Comparison of ENCODE assay signal across 27 mouse cellular contexts in genomic region chr5:90562880-90563279, GRCm38 (mm10). TPM values are rescaled to one million over a fixed set of nuclear protein-coding genes. Genes with fewer than 3 reads are reported as not detected.
A peak's percentile ranks its signal among the peaks of the same experiment; 100 is the strongest.
DNase-seq lines count a peak whose midpoint lies in the region; ATAC-seq and TF ChIP-seq lines count a peak whose summit lies in the region.
"Had no signal": no experiment of that assay in that cellular context is flagged by ENCODE, and none has a peak within 500 bp of the region (broad histone marks: within the 10 kb centered on the region; RNA-seq: fewer than 3 reads in every experiment).

No protein-coding gene starts in this region.

- no peaks in the 10 kb centered on the region for H3K36me3 ChIP-seq in intestine, postnatal 0 days (ENCODE audit: control insufficient read depth, insufficient read depth)
- H3K36me3 ChIP-seq in intestine, embryonic 16.5 days (ENCODE audit: control insufficient read depth, insufficient read depth, low read length) = no peaks in the 10 kb centered on the region
- no peaks in the 10 kb centered on the region for H3K36me3 ChIP-seq in liver, embryonic 11.5 days (ENCODE audit: control insufficient read depth, insufficient read depth, low read length)
- no peaks in the 10 kb centered on the region for H3K36me3 ChIP-seq in liver, postnatal 0 days (replicated peaks; ENCODE audit: insufficient read depth, low read length)
- H3K36me3 ChIP-seq: embryonic facial prominence, embryonic 10.5 days; embryonic facial prominence, embryonic 12.5 days; forebrain, embryonic 15.5 days had no signal

- intact Hi-C loops in left cerebral cortex, postnatal 25 days (cut with DNase I) = no loop called here

- peaks cover 6% of the 10 kb centered on the region; the same call in 1 of the 2 replicates for H3K4me1 ChIP-seq in intestine, postnatal 0 days (replicated peaks; ENCODE audit: control insufficient read depth, insufficient read depth, low read length)
- no peaks in the 10 kb centered on the region; the same call in 1 of the 2 replicates for H3K4me1 ChIP-seq in intestine, embryonic 16.5 days (ENCODE audit: control insufficient read depth, insufficient read depth, low read length)
- no peaks in the 10 kb centered on the region for H3K4me1 ChIP-seq in liver, embryonic 11.5 days (replicated peaks; ENCODE audit: control insufficient read depth, insufficient read depth, low read length)
- peaks cover 7% of the 10 kb centered on the region for H3K4me1 ChIP-seq in liver, postnatal 0 days (ENCODE audit: insufficient read depth)
- H3K4me1 ChIP-seq: embryonic facial prominence, embryonic 10.5 days; embryonic facial prominence, embryonic 12.5 days; forebrain, embryonic 13.5 days; forebrain, embryonic 15.5 days had no signal

- H3K4me3 ChIP-seq in intestine, postnatal 0 days (ENCODE audit: low read depth, low read length) = no peak overlapping the region
- H3K4me3 ChIP-seq in intestine, embryonic 16.5 days (ENCODE audit: low read length) = no peak overlapping the region
- H3K4me3 ChIP-seq in liver, embryonic 11.5 days (ENCODE audit: low read depth, low read length) = no peak overlapping the region
- H3K4me3 ChIP-seq in liver, postnatal 0 days (ENCODE audit: low read depth, low read length) = no peak overlapping the region
- H3K4me3 ChIP-seq: embryonic facial prominence, embryonic 10.5 days; embryonic facial prominence, embryonic 12.5 days; forebrain, embryonic 13.5 days; forebrain, embryonic 15.5 days had no signal

- no peak overlapping the region for H3K4me2 ChIP-seq in intestine, postnatal 0 days (replicated peaks; ENCODE audit: low read depth)
- no peak overlapping the region for H3K4me2 ChIP-seq in intestine, embryonic 16.5 days (ENCODE audit: low read depth, low read length)
- no peak overlapping the region for H3K4me2 ChIP-seq in liver, embryonic 11.5 days
- no peak overlapping the region for H3K4me2 ChIP-seq in liver, postnatal 0 days (ENCODE audit: low read depth, low read length)
- H3K4me2 ChIP-seq: embryonic facial prominence, embryonic 12.5 days; forebrain, embryonic 13.5 days; forebrain, embryonic 15.5 days had no signal

- WGBS in intestine, postnatal 0 days = 44% methylated on average over 4 of the region's 4 CpGs
- WGBS in intestine, embryonic 16.5 days = 72% methylated on average over 4 of the region's 4 CpGs
- 74% methylated on average over 4 of the region's 4 CpGs for WGBS in liver, embryonic 11.5 days
- 80% methylated on average over 4 of the region's 4 CpGs for WGBS in liver, postnatal 0 days (ENCODE audit: insufficient replicate concordance)

- H3K27me3 ChIP-seq in intestine, postnatal 0 days (replicated peaks; ENCODE audit: control insufficient read depth, insufficient read depth, low read length) = no peaks in the 10 kb centered on the region
- no peaks in the 10 kb centered on the region for H3K27me3 ChIP-seq in intestine, embryonic 16.5 days (replicated peaks; ENCODE audit: control insufficient read depth, insufficient read depth, low read length)
- no peaks in the 10 kb centered on the region for H3K27me3 ChIP-seq in liver, embryonic 11.5 days (replicated peaks; ENCODE audit: control insufficient read depth, insufficient read depth, low read length)
- no peaks in the 10 kb centered on the region for H3K27me3 ChIP-seq in liver, postnatal 0 days (ENCODE audit: insufficient read depth, low read length)
- H3K27me3 ChIP-seq: embryonic facial prominence, embryonic 12.5 days; forebrain, embryonic 13.5 days; forebrain, embryonic 15.5 days; Patski had no signal

- H3K27ac ChIP-seq in intestine, postnatal 0 days (ENCODE audit: low read depth, low read length) = peak overlapping the region; percentile 4; the same call in 1 of the 2 replicates
- no peak overlapping the region for H3K27ac ChIP-seq in intestine, embryonic 16.5 days (ENCODE audit: low read length)
- no peak overlapping the region for H3K27ac ChIP-seq in liver, embryonic 11.5 days (ENCODE audit: low read depth, low read length)
- H3K27ac ChIP-seq in liver, postnatal 0 days (ENCODE audit: low read depth) = no peak overlapping the region
- H3K27ac ChIP-seq: embryonic facial prominence, embryonic 10.5 days; embryonic facial prominence, embryonic 12.5 days; forebrain, embryonic 13.5 days; forebrain, embryonic 15.5 days had no signal

- ATAC-seq in intestine, postnatal 0 days = no peak
- no peak for ATAC-seq in intestine, embryonic 16.5 days
- ATAC-seq in liver, embryonic 11.5 days (replicated peaks; ENCODE audit: low FRiP score) = no peak
- ATAC-seq in liver, postnatal 0 days = no peak
- ATAC-seq: activated CD4-positive, CD25-positive, alpha-beta regulatory T cell, adult 4 months; forebrain, embryonic 13.5 days; forebrain, embryonic 15.5 days; Patski had no signal

- H3K9ac ChIP-seq in intestine, postnatal 0 days (ENCODE audit: low read depth, low read length) = no peak overlapping the region
- no peak overlapping the region for H3K9ac ChIP-seq in intestine, embryonic 16.5 days (ENCODE audit: low read depth, low read length)
- H3K9ac ChIP-seq in liver, embryonic 11.5 days (ENCODE audit: low read depth, low read length) = no peak overlapping the region
- no peak overlapping the region for H3K9ac ChIP-seq in liver, postnatal 0 days (replicated peaks)
- H3K9ac ChIP-seq: embryonic facial prominence, embryonic 12.5 days; forebrain, embryonic 13.5 days; forebrain, embryonic 15.5 days had no signal

- no peak for TF ChIP-seq EP300 in liver, postnatal 0 days (IDR thresholded peaks at IDR 0.05; ENCODE audit: low read depth)

- no peaks in the 10 kb centered on the region for H3K9me3 ChIP-seq in intestine, postnatal 0 days (ENCODE audit: control insufficient read depth)
- H3K9me3 ChIP-seq in intestine, embryonic 16.5 days (ENCODE audit: control insufficient read depth, low read length) = no peaks in the 10 kb centered on the region
- H3K9me3 ChIP-seq in liver, embryonic 11.5 days (ENCODE audit: control insufficient read depth, low read length) = no peaks in the 10 kb centered on the region
- H3K9me3 ChIP-seq in liver, postnatal 0 days (ENCODE audit: low read length) = no peaks in the 10 kb centered on the region
- H3K9me3 ChIP-seq: embryonic facial prominence, embryonic 10.5 days; embryonic facial prominence, embryonic 12.5 days; forebrain, embryonic 13.5 days; forebrain, embryonic 15.5 days had no signal

- DNase-seq in liver, embryonic 11.5 days (ENCODE audit: low spot score) = peak; percentile 15
- DNase-seq in liver, postnatal 0 days = no peak
- DNase-seq in retina, embryonic 14.5 days (ENCODE audit: low spot score) = peak; percentile 22
- DNase-seq in lung, postnatal 25 days (ENCODE audit: low spot score) = no peak
- no peak for DNase-seq in left cerebral cortex, postnatal 25 days (ENCODE audit: low spot score in 2 of 2)
- DNase-seq: adrenal gland, adult 8-10 months; adrenal gland, postnatal 14 days; adrenal gland, postnatal 36 days; cerebellum, adult 11-12 months; cerebellum, adult 2 months; cerebellum, adult 9-10 months; cerebellum, postnatal 10 days; cerebellum, postnatal 25 days had no signal

- no peak for TF ChIP-seq CTCF in intestine, postnatal 0 days (IDR thresholded peaks at IDR 0.05; ENCODE audit: low read depth)
- no peak for TF ChIP-seq CTCF in liver, postnatal 0 days (IDR thresholded peaks at IDR 0.05; ENCODE audit: low read depth)

RNA-seq across cellular contexts. Expression of gene 5830473C10Rik, which starts 2.0 kb away (rescaled TPM):
- polyA plus RNA-seq in intestine, postnatal 0 days (2015; fragmentation: Nextera tagmentation; extraction: Ambion mirVana) = 0.35 and 0.63 TPM in 2 replicates
- polyA plus RNA-seq in intestine, embryonic 16.5 days (2015; fragmentation: Nextera tagmentation; extraction: Ambion mirVana) = 0.10 and 0.11 TPM in 2 replicates
- polyA plus RNA-seq in liver, embryonic 11.5 days (2014; fragmentation: Nextera tagmentation; extraction: Ambion mirVana) = 0.19 and 0.35 TPM in 2 replicates
- 9.4 and 10.0 TPM in 2 replicates for polyA plus RNA-seq in liver, postnatal 0 days (2015; fragmentation: Nextera tagmentation; extraction: Ambion mirVana)
- total RNA-seq in left cerebral cortex, postnatal 25 days (2021) = under 1 TPM in 1 of 2 experiments, not detected in 1; 0.37 TPM
- total RNA-seq: adrenal gland, adult 18-20 months; adrenal gland, adult 8-10 months; adrenal gland, postnatal 36 days; ES-E14 had no signal
- polyA plus RNA-seq: activated CD4-positive, CD25-positive, alpha-beta regulatory T cell, adult 4 months; C2C12; cerebellum, adult 2 months; embryonic facial prominence, embryonic 10.5 days; forebrain, embryonic 11.5 days; forebrain, embryonic 13.5 days; forebrain, embryonic 15.5 days had no signal

RNA-seq across cellular contexts. Expression of gene Afm, which starts 44.1 kb away (rescaled TPM):
- 8.2 and 9.4 TPM in 2 replicates for polyA plus RNA-seq in intestine, postnatal 0 days (2015; fragmentation: Nextera tagmentation; extraction: Ambion mirVana)
- polyA plus RNA-seq in intestine, embryonic 16.5 days (2015; fragmentation: Nextera tagmentation; extraction: Ambion mirVana) = 11.9 and 13.5 TPM in 2 replicates
- polyA plus RNA-seq in liver, embryonic 11.5 days (2014; fragmentation: Nextera tagmentation; extraction: Ambion mirVana) = 8.8 and 11.4 TPM in 2 replicates
- 54.6 and 56.0 TPM in 2 replicates for polyA plus RNA-seq in liver, postnatal 0 days (2015; fragmentation: Nextera tagmentation; extraction: Ambion mirVana)
- total RNA-seq in left cerebral cortex, postnatal 25 days (2021) = not detected
- total RNA-seq: ES-E14 had no signal
- polyA plus RNA-seq: C2C12; cerebellum, adult 2 months; cortical plate, adult 2 months; embryonic facial prominence, embryonic 10.5 days; embryonic facial prominence, embryonic 12.5 days; embryonic facial prominence, embryonic 14.5 days; forebrain, embryonic 11.5 days; forebrain, embryonic 13.5 days; forebrain, embryonic 15.5 days had no signal

Comparison
In these comparisons a context has a peak if more than half of its experiments do, and no peak if none do; other contexts are left out.
1. DNase-seq: peak in liver, embryonic 11.5 days (single experiment) and retina, embryonic 14.5 days (single experiment); none in liver, postnatal 0 days (single experiment), lung, postnatal 25 days (single experiment) and left cerebral cortex, postnatal 25 days (0 of 2).